ENCODE assay signal across 30 mouse cellular contexts in genomic region chr13:16165204-16165894, GRCm38 (mm10).
A peak's percentile ranks its signal among the peaks of the same experiment; 100 is the strongest.
DNase-seq lines count a peak whose midpoint lies in the region; ATAC-seq and TF ChIP-seq lines count a peak whose summit lies in the region.
"Had no signal": no experiment of that assay in that cellular context is flagged by ENCODE, and none has a peak within 500 bp of the region (broad histone marks: within the 10 kb centered on the region; RNA-seq: fewer than 3 reads in every experiment).

No protein-coding gene starts in this region.

- H3K27me3 ChIP-seq in hindbrain, embryonic 14.5 days (ENCODE audit: control insufficient read depth, insufficient read depth, low read length), result no peaks in the 10 kb centered on the region
- no peaks in the 10 kb centered on the region for H3K27me3 ChIP-seq in hindbrain, embryonic 12.5 days
- no peaks in the 10 kb centered on the region for H3K27me3 ChIP-seq in midbrain, embryonic 11.5 days (ENCODE audit: control insufficient read depth, insufficient read depth, low read length)
- H3K27me3 ChIP-seq in midbrain, embryonic 16.5 days (ENCODE audit: control insufficient read depth, insufficient read depth, low read depth, low read length), result no peaks in the 10 kb centered on the region
- no peaks in the 10 kb centered on the region for H3K27me3 ChIP-seq in hindbrain, postnatal 0 days (ENCODE audit: insufficient read depth, low read length)
- H3K27me3 ChIP-seq: CH12.LX; embryonic facial prominence, embryonic 13.5 days; forebrain, embryonic 12.5 days; forebrain, embryonic 15.5 days; Patski had no signal

- H3K9me3 ChIP-seq in hindbrain, embryonic 14.5 days (ENCODE audit: control insufficient read depth, low read length), result no peaks in the 10 kb centered on the region
- H3K9me3 ChIP-seq in hindbrain, embryonic 12.5 days (replicated peaks), result no peaks in the 10 kb centered on the region
- H3K9me3 ChIP-seq in midbrain, embryonic 11.5 days (ENCODE audit: control insufficient read depth, low read length), result no peaks in the 10 kb centered on the region
- H3K9me3 ChIP-seq in midbrain, embryonic 16.5 days (replicated peaks; ENCODE audit: control insufficient read depth, low read length, poor library complexity, severe bottlenecking), result no peaks in the 10 kb centered on the region
- no peaks in the 10 kb centered on the region for H3K9me3 ChIP-seq in hindbrain, postnatal 0 days (ENCODE audit: low read length)
- H3K9me3 ChIP-seq: embryonic facial prominence, embryonic 10.5 days; embryonic facial prominence, embryonic 13.5 days; forebrain, embryonic 12.5 days; forebrain, embryonic 15.5 days; G1E had no signal

- peak; percentile 62 for ATAC-seq in hindbrain, embryonic 14.5 days (ENCODE audit: low FRiP score)
- no peak for ATAC-seq in hindbrain, embryonic 12.5 days (ENCODE audit: low FRiP score)
- no peak for ATAC-seq in midbrain, embryonic 11.5 days (ENCODE audit: low FRiP score)
- ATAC-seq in midbrain, embryonic 16.5 days, result no peak
- no peak for ATAC-seq in hindbrain, postnatal 0 days
- ATAC-seq: forebrain, embryonic 15.5 days; inflammation-experienced regulatory T-cells, adult 6 months; intestine, embryonic 16.5 days; Patski had no signal

- H3K4me1 ChIP-seq in hindbrain, embryonic 14.5 days (replicated peaks; ENCODE audit: control insufficient read depth, insufficient read depth, low read length), result no peaks in the 10 kb centered on the region
- H3K4me1 ChIP-seq in hindbrain, embryonic 12.5 days, result no peaks in the 10 kb centered on the region
- no peaks in the 10 kb centered on the region for H3K4me1 ChIP-seq in midbrain, embryonic 11.5 days (ENCODE audit: control insufficient read depth, insufficient read depth, low read length)
- H3K4me1 ChIP-seq in midbrain, embryonic 16.5 days (ENCODE audit: control insufficient read depth, insufficient read depth, low read length), result no peaks in the 10 kb centered on the region
- no peaks in the 10 kb centered on the region for H3K4me1 ChIP-seq in hindbrain, postnatal 0 days (ENCODE audit: insufficient read depth, low read length)
- H3K4me1 ChIP-seq: embryonic facial prominence, embryonic 10.5 days; embryonic facial prominence, embryonic 13.5 days; forebrain, embryonic 12.5 days; forebrain, embryonic 15.5 days had no signal

- H3K4me3 ChIP-seq in hindbrain, embryonic 14.5 days (replicated peaks; ENCODE audit: low read length), result no peak overlapping the region
- no peak overlapping the region for H3K4me3 ChIP-seq in hindbrain, embryonic 12.5 days
- H3K4me3 ChIP-seq in midbrain, embryonic 11.5 days (ENCODE audit: low read depth, low read length), result no peak overlapping the region
- no peak overlapping the region for H3K4me3 ChIP-seq in midbrain, embryonic 16.5 days (ENCODE audit: low read depth, low read length)
- H3K4me3 ChIP-seq in hindbrain, postnatal 0 days (ENCODE audit: low read length), result no peak overlapping the region
- no peak overlapping the region for H3K4me3 ChIP-seq in left cerebral cortex, adult 2 months
- H3K4me3 ChIP-seq: embryonic facial prominence, embryonic 10.5 days; embryonic facial prominence, embryonic 13.5 days; erythroblast, embryonic 14.5 days; forebrain, embryonic 12.5 days; forebrain, embryonic 15.5 days; heart, adult 2 months had no signal

- peak; percentile 33 for DNase-seq in hindbrain, embryonic 14.5 days (ENCODE audit: low spot score)
- peak; percentile 26 for DNase-seq in midbrain, embryonic 11.5 days (ENCODE audit: low spot score, missing footprints)
- DNase-seq in forelimb bud, embryonic 11.5 days (ENCODE audit: low read depth, low spot score), result peak; percentile 7
- DNase-seq in hindbrain, postnatal 0 days (ENCODE audit: low spot score), result peak; percentile 18
- no peak for DNase-seq in heart, adult 9 months (ENCODE audit: low spot score in 2 of 2)
- no peak for DNase-seq in left cerebral cortex, adult 2 months (ENCODE audit: extremely low spot score in 1 of 2, low spot score in 2 of 2)
- DNase-seq: adrenal gland, postnatal 10 days; adrenal gland, postnatal 36 days; B cell, adult 2 months; cerebellum, adult 11 months; cerebellum, adult 2 months; cerebellum, adult 9-11 months; cerebellum, postnatal 25 days; embryo, embryonic 11 days; gastrocnemius, postnatal 10 days; gastrocnemius, postnatal 36 days; heart, adult 2 months had no signal

- WGBS in hindbrain, embryonic 14.5 days, result 75% methylated on average over 5 of the region's 5 CpGs
- 79% methylated on average over 5 of the region's 5 CpGs for WGBS in hindbrain, embryonic 12.5 days
- whole genome bisulfite sequencing in midbrain, embryonic 11.5 days, result 78% methylated on average over 5 of the region's 5 CpGs
- WGBS in midbrain, embryonic 16.5 days, result 78% methylated on average over 5 of the region's 5 CpGs
- WGBS in hindbrain, postnatal 0 days, result 61% methylated on average over 5 of the region's 5 CpGs

- H3K36me3 ChIP-seq in hindbrain, embryonic 14.5 days (replicated peaks; ENCODE audit: control insufficient read depth, insufficient read depth), result no peaks in the 10 kb centered on the region
- no peaks in the 10 kb centered on the region for H3K36me3 ChIP-seq in hindbrain, embryonic 12.5 days
- no peaks in the 10 kb centered on the region for H3K36me3 ChIP-seq in midbrain, embryonic 11.5 days (ENCODE audit: control insufficient read depth, insufficient read depth, low read length)
- no peaks in the 10 kb centered on the region for H3K36me3 ChIP-seq in midbrain, embryonic 16.5 days (ENCODE audit: control insufficient read depth, insufficient read depth, low read length)
- no peaks in the 10 kb centered on the region for H3K36me3 ChIP-seq in hindbrain, postnatal 0 days (ENCODE audit: insufficient read depth, low read length)
- H3K36me3 ChIP-seq: embryonic facial prominence, embryonic 10.5 days; embryonic facial prominence, embryonic 13.5 days; forebrain, embryonic 12.5 days; forebrain, embryonic 15.5 days; G1E had no signal

- no peak for TF ChIP-seq CTCF in hindbrain, postnatal 0 days (IDR thresholded peaks at IDR 0.05; ENCODE audit: low read depth)
- no peak for TF ChIP-seq CTCF in left cerebral cortex, adult 2 months (IDR thresholded peaks at IDR 0.05)

- intact Hi-C loops in left cerebral cortex, adult 2 months (cut with DNase I), result no loop called here

- no peak overlapping the region for H3K4me2 ChIP-seq in hindbrain, embryonic 14.5 days (replicated peaks)
- no peak overlapping the region for H3K4me2 ChIP-seq in hindbrain, embryonic 12.5 days (replicated peaks)
- no peak overlapping the region for H3K4me2 ChIP-seq in midbrain, embryonic 11.5 days
- H3K4me2 ChIP-seq in midbrain, embryonic 16.5 days (ENCODE audit: low read length), result no peak overlapping the region
- no peak overlapping the region for H3K4me2 ChIP-seq in hindbrain, postnatal 0 days (ENCODE audit: low read depth, low read length)
- H3K4me2 ChIP-seq: embryonic facial prominence, embryonic 13.5 days; forebrain, embryonic 12.5 days; forebrain, embryonic 15.5 days; heart, embryonic 11.5 days had no signal

- no peak overlapping the region for H3K9ac ChIP-seq in hindbrain, embryonic 14.5 days
- no peak overlapping the region for H3K9ac ChIP-seq in hindbrain, embryonic 12.5 days
- no peak overlapping the region for H3K9ac ChIP-seq in midbrain, embryonic 11.5 days (ENCODE audit: low read length)
- no peak overlapping the region for H3K9ac ChIP-seq in midbrain, embryonic 16.5 days (ENCODE audit: low read depth, low read length)
- no peak overlapping the region for H3K9ac ChIP-seq in hindbrain, postnatal 0 days (replicated peaks; ENCODE audit: low read length)
- H3K9ac ChIP-seq: embryonic facial prominence, embryonic 13.5 days; forebrain, embryonic 12.5 days; forebrain, embryonic 15.5 days had no signal

- H3K27ac ChIP-seq in hindbrain, embryonic 14.5 days, result no peak overlapping the region
- H3K27ac ChIP-seq in hindbrain, embryonic 12.5 days, result no peak overlapping the region
- H3K27ac ChIP-seq in midbrain, embryonic 11.5 days (ENCODE audit: low read depth, low read length), result no peak overlapping the region
- H3K27ac ChIP-seq in midbrain, embryonic 16.5 days (ENCODE audit: low read length), result no peak overlapping the region
- no peak overlapping the region for H3K27ac ChIP-seq in hindbrain, postnatal 0 days
- no peak overlapping the region for H3K27ac ChIP-seq in left cerebral cortex, adult 2 months
- H3K27ac ChIP-seq: embryonic facial prominence, embryonic 10.5 days; embryonic facial prominence, embryonic 13.5 days; forebrain, embryonic 12.5 days; forebrain, embryonic 15.5 days; heart, adult 2 months had no signal

Comparison
In these comparisons a context has a peak if more than half of its experiments do, and no peak if none do; other contexts are left out.
1. DNase-seq: peak in hindbrain, embryonic 14.5 days (single experiment), midbrain, embryonic 11.5 days (single experiment), forelimb bud, embryonic 11.5 days (single experiment) and hindbrain, postnatal 0 days (single experiment); none in heart, adult 9 months (0 of 2) and left cerebral cortex, adult 2 months (0 of 2).